Mouse (Mus musculus) erythroblast, embryonic 14.5 days (primary cell): Measurements from ENCODE around the gene Bach2. TPM values are rescaled to one million over a fixed set of nuclear protein-coding genes. Genes with fewer than 3 reads are reported as not detected.

Experiments
- H3K27me3 ChIP-seq: 2 replicates; pipeline ENCODE4 v1.6.1; 2012; ENCODE audit warnings: inconsistent platforms; ENCODE audit not compliant: control insufficient read depth
- H3K36me3 ChIP-seq: 2 replicates; pipeline ENCODE4 v1.6.1; 2012; ENCODE audit warnings: mild to moderate bottlenecking, inconsistent platforms; ENCODE audit not compliant: control insufficient read depth
- H3K4me1 ChIP-seq: 2 replicates; pipeline ENCODE4 v1.6.1; 2012; ENCODE audit warnings: inconsistent platforms; ENCODE audit not compliant: control insufficient read depth
- H3K4me3 ChIP-seq: replicated peaks from 2 replicates; pipeline ENCODE3; 2012; ENCODE audit warnings: moderate library complexity, mild to moderate bottlenecking, inconsistent platforms
- H3K9me3 ChIP-seq: 2 replicates; pipeline ENCODE4 v1.6.1; 2012; ENCODE audit warnings: low read length, inconsistent platforms, mixed read lengths; ENCODE audit not compliant: control insufficient read depth
- GATA1 ChIP-seq: IDR thresholded peaks from 2 replicates; pipeline ENCODE4 v1.6.1; 2012; ENCODE audit warnings: low read length, inconsistent platforms, mixed read lengths
- TAL1 ChIP-seq: IDR thresholded peaks from 3 replicates; pipeline ENCODE4 v1.6.1; 2012; ENCODE audit warnings: low read length, inconsistent platforms, mixed read lengths
- polyA plus RNA-seq: library from polyadenylated mRNA; stranded (reverse); fragments of >175 nt; gene quantifications from 2 replicates; pipeline ENCODE4 v1.2.3, GENCODE M21; 2012

Bach2 gene
- polyA plus RNA-seq, 1 experiment: 0.02 TPM

DNA sequence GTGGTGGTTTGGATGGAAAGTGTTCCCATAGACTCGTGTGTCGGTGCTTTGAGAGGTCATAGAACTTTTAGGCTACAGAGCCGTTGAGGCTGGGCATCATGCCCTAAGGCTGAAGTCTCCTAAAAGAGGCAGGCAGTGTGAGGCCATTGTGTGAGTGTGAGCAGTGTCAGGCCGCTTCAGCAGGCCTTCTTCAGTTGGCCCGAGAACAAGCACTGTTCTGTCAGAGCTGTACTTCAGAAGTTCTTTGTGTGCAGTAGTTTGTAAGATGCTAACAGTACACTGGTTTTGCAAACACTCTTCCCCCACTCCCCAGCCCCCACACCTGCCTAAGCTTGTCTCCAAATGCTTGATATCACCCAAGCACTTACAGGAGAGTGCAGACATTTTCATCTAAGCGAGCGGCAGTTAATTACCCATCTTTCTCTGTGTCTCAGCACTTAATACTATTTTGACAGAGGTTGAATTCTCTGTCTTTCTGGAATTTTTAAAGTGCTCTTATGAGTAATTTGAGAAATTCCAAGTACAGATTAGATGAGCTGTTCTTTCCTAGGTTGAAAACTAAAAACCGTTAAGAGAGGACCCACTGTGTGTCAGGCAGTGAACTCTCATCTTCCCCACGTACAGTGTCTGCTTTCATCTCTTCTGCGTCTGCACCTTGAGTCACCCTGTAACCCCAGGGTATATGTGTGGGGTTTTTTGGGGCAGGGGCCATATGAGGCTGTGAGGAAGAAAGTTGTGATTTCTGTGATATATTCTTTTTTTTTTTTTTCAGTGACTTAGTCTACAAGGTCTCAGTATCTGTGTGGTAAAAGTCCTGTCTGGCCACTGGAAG is 136.4 kb downstream of the Bach2 start:
- H3K27me3 ChIP-seq: no peaks in the 10 kb centered on the region
- H3K36me3 ChIP-seq: no peaks in the 10 kb centered on the region
- no peaks in the 10 kb centered on the region for H3K9me3 ChIP-seq
- no peaks in the 10 kb centered on the region for H3K4me1 ChIP-seq
- TF ChIP-seq GATA1: no peak
- TF ChIP-seq TAL1: no peak
- H3K4me3 ChIP-seq: no peak overlapping the region

DNA sequence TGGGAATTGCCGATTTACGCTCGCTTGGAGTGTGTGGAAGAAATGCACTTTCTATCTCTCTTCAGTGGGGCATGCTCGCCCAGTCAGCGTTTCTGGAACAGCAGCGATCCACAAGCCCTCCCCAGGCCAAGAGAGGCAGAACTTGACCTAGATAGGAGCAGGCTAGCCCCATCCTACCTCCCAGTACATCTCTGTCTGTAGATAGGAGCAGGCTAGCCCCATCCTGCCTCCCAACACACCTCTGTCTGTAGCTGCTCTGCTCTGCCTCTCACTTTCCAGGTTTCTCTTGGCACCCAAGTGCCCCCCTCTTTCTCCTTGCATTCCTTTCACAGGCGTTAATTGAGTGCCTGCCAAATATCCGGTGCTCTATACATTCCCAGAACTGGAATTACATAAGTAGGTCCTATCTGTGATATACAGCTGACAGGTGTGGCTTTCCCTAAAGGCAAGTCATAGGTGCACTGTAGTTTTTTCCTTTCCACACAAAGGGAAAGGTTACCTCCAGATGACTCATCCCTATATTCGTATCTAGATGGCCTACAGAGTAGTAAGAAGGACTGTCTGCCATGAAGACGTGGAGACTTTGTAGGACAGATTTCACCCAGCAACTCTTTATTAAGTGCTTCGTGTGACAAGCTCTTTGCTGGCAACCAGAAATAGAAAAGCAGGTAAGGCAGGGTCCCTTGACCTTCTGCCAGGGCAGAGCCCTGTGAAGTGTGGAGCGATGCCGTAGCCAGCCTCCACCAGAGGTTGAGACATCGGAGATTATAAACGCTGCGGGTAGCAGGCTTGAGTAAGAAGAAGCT is 137.3 kb downstream of the Bach2 start:
- Histone ChIP-seq H3K36me3 (no peaks in the 10 kb centered on the region), H3K4me1 (no peaks in the 10 kb centered on the region), H3K27me3 (no peaks in the 10 kb centered on the region), H3K9me3 (no peaks in the 10 kb centered on the region), H3K4me3 (no peak overlapping the region)
- TF ChIP-seq GATA1: no peak
- TF ChIP-seq TAL1: no peak

GRCm38 (mm10) chr4:32376527-32376948 is 137.9 kb downstream of the Bach2 start:
- H3K4me1 ChIP-seq: no peaks in the 10 kb centered on the region
- no peaks in the 10 kb centered on the region for H3K9me3 ChIP-seq
- H3K27me3 ChIP-seq: no peaks in the 10 kb centered on the region
- no peak overlapping the region for H3K4me3 ChIP-seq
- H3K36me3 ChIP-seq: no peaks in the 10 kb centered on the region
- no peak for TF ChIP-seq GATA1
- no peak for TF ChIP-seq TAL1

- H3K9me3 ChIP-seq: no peaks in the 10 kb centered on the region
- H3K27me3 ChIP-seq: no peaks in the 10 kb centered on the region
- TF ChIP-seq GATA1 (no peak), TAL1 (no peak)
- H3K4me3 ChIP-seq: no peak overlapping the region
- no peaks in the 10 kb centered on the region for H3K4me1 ChIP-seq
- H3K36me3 ChIP-seq: no peaks in the 10 kb centered on the region
These were observed 140.5 kb downstream of the Bach2 start for GRCm38 (mm10) chr4:32379140-32379539.

- Histone ChIP-seq H3K4me1 (no peaks in the 10 kb centered on the region), H3K36me3 (no peaks in the 10 kb centered on the region), H3K9me3 (no peaks in the 10 kb centered on the region), H3K27me3 (no peaks in the 10 kb centered on the region), H3K4me3 (no peak overlapping the region)
- no peak for TF ChIP-seq GATA1
- TF ChIP-seq TAL1: no peak
These were observed 143.2 kb downstream of the Bach2 start for GRCm38 (mm10) chr4:32381666-32382381.

GRCm38 (mm10) chr4:32385121-32385520 is 146.5 kb downstream of the Bach2 start:
- H3K4me3 ChIP-seq: no peak overlapping the region
- no peaks in the 10 kb centered on the region for H3K27me3 ChIP-seq
- TF ChIP-seq GATA1 (no peak), TAL1 (no peak)
- no peaks in the 10 kb centered on the region for H3K9me3 ChIP-seq
- no peaks in the 10 kb centered on the region for H3K4me1 ChIP-seq
- H3K36me3 ChIP-seq: no peaks in the 10 kb centered on the region

- TF ChIP-seq TAL1: no peak
- no peak for TF ChIP-seq GATA1
- H3K4me3 ChIP-seq: no peak overlapping the region
- H3K27me3 ChIP-seq: no peaks in the 10 kb centered on the region
- no peaks in the 10 kb centered on the region for H3K9me3 ChIP-seq
- H3K36me3 ChIP-seq: no peaks in the 10 kb centered on the region
- no peaks in the 10 kb centered on the region for H3K4me1 ChIP-seq
These were observed 147.0 kb downstream of the Bach2 start for GRCm38 (mm10) chr4:32385623-32386022.

GRCm38 (mm10) chr4:32386346-32386745 is 147.7 kb downstream of the Bach2 start:
- no peaks in the 10 kb centered on the region for H3K27me3 ChIP-seq
- no peaks in the 10 kb centered on the region for H3K9me3 ChIP-seq
- TF ChIP-seq TAL1: no peak
- TF ChIP-seq GATA1: no peak
- no peak overlapping the region for H3K4me3 ChIP-seq
- H3K36me3 ChIP-seq: no peaks in the 10 kb centered on the region
- H3K4me1 ChIP-seq: no peaks in the 10 kb centered on the region

DNA sequence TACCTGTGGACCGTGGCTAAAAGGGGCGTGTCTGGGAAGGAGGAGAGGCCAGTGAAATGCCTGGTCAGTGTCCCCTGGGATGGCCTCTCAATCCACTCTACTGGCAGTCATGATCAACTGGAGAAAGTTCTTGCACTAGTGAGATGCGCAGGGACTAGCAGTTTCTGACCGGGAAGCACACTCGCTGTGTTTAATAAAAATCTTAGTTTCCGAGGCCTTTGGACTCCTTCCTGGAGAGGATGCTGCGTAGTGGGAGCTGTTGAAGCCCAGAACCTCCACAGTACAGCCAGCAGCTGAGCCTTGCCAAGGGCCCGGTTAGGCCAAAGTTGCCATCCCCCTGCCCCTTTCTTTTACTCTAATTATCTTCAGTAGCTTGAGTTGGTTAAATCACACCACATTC is 148.3 kb downstream of the Bach2 start:
- H3K4me1 ChIP-seq: no peaks in the 10 kb centered on the region
- no peaks in the 10 kb centered on the region for H3K9me3 ChIP-seq
- no peak overlapping the region for H3K4me3 ChIP-seq
- no peaks in the 10 kb centered on the region for H3K36me3 ChIP-seq
- no peaks in the 10 kb centered on the region for H3K27me3 ChIP-seq
- TF ChIP-seq TAL1 (no peak), GATA1 (no peak)
